Mouse (Mus musculus) embryonic facial prominence, embryonic 10.5 days (tissue): ENCODE results near the gene Rufy2. TPM values are rescaled to one million over a fixed set of nuclear protein-coding genes. Genes with fewer than 3 reads are reported as not detected.
"Not testable (repeated sequence)": the region's sequence is repeated elsewhere in the genome, so short reads cannot be mapped to it uniquely, and the experiment has no call there.

Experiments
- DNase-seq: peaks from one replicate; pipeline ENCODE4 v3.0.0-alpha.2; 2017; ENCODE audit warnings: low spot score
- H3K27ac ChIP-seq: fragments of 300-500 bp; sonication (generic); replicated peaks from 2 replicates; pipeline ENCODE4 v1.5.1; 2016; ENCODE audit warnings: mild to moderate bottlenecking
- H3K27me3 ChIP-seq: fragments of 300-500 bp; sonication (generic); replicated peaks from 2 replicates; pipeline ENCODE4 v1.6.1; 2016; ENCODE audit warnings: low read depth, mild to moderate bottlenecking; ENCODE audit not compliant: poor library complexity, severe bottlenecking
- H3K36me3 ChIP-seq: fragments of 300-500 bp; sonication (generic); replicated peaks from 2 replicates; pipeline ENCODE4 v1.6.1; 2016; ENCODE audit warnings: mild to moderate bottlenecking, moderate library complexity
- H3K4me1 ChIP-seq: fragments of 300-500 bp; sonication (generic); 2 replicates; pipeline ENCODE4 v1.6.1; 2016
- H3K4me3 ChIP-seq: fragments of 300-500 bp; sonication (generic); 2 replicates; pipeline ENCODE4 v1.5.1; 2016; ENCODE audit warnings: mild to moderate bottlenecking, moderate library complexity
- H3K9me3 ChIP-seq: fragments of 300-500 bp; sonication (generic); 2 replicates; pipeline ENCODE4 v1.6.1; 2016; ENCODE audit warnings: mild to moderate bottlenecking
- WGBS: fragments of 180-500 bp; shearing (Covaris S2); methylation state at CpG from one replicate; pipeline ENCODE4 v1.1.7; 2016; 5-methylcytosine and 5-hydroxymethylcytosine counted together
- polyA plus RNA-seq: library from polyadenylated mRNA; unstranded; fragments of >200 nt; fragmentation: Nextera tagmentation; extraction: Ambion mirVana; gene quantifications from 2 replicates; pipeline ENCODE4 v1.2.1, GENCODE M21; 2016

The Rufy2 gene
- polyA plus RNA-seq, 1 experiment from 2014 or later: 25.4 TPM

- DNase-seq: no peak
- WGBS: 75% methylated on average over 3 of the region's 3 CpGs
- no peaks in the 10 kb centered on the region for H3K9me3 ChIP-seq
- no peak overlapping the region for H3K4me3 ChIP-seq
- H3K27ac ChIP-seq: no peak overlapping the region
- H3K4me1 ChIP-seq: 0 out of 2 replicates have a peak, but pooled peaks cover 5% of the 10 kb centered on the region
- no peaks in the 10 kb centered on the region for H3K27me3 ChIP-seq
- H3K36me3 ChIP-seq: no peaks in the 10 kb centered on the region
Measured at GRCm38 (mm10) chr10:63032956-63033355, 52.9 kb downstream of the Rufy2 start.

- no peaks in the 10 kb centered on the region for H3K36me3 ChIP-seq
- DNase-seq: no peak
- H3K4me1 ChIP-seq: no peaks in the 10 kb centered on the region
- H3K9me3 ChIP-seq: no peaks in the 10 kb centered on the region
- no peak overlapping the region for H3K27ac ChIP-seq
- H3K27me3 ChIP-seq: no peaks in the 10 kb centered on the region
- H3K4me3 ChIP-seq: no peak overlapping the region
- 81% methylated on average over 14 of the region's 14 CpGs for WGBS
Measured at GRCm38 (mm10) chr10:63038571-63039320, 58.7 kb downstream of the Rufy2 start.

GRCm38 (mm10) chr10:63039867-63040628 is 60.0 kb downstream of the Rufy2 start:
- Histone ChIP-seq H3K4me3 (no peak overlapping the region), H3K4me1 (no peaks in the 10 kb centered on the region), H3K36me3 (no peaks in the 10 kb centered on the region), H3K27me3 (no peaks in the 10 kb centered on the region), H3K27ac (no peak overlapping the region), H3K9me3 (no peaks in the 10 kb centered on the region)
- 82% methylated on average over 5 of the region's 5 CpGs for WGBS
- no peak for DNase-seq

GRCm38 (mm10) chr10:63043154-63043553 is 63.1 kb downstream of the Rufy2 start:
- 68% methylated on average over 3 of the region's 3 CpGs for WGBS
- Histone ChIP-seq H3K36me3 (no peaks in the 10 kb centered on the region), H3K27ac (no peak overlapping the region), H3K27me3 (no peaks in the 10 kb centered on the region), H3K9me3 (no peaks in the 10 kb centered on the region), H3K4me1 (no peaks in the 10 kb centered on the region), H3K4me3 (no peak overlapping the region)
- no peak for DNase-seq

GRCm38 (mm10) chr10:63047751-63048150 is 67.7 kb downstream of the Rufy2 start:
- H3K9me3 ChIP-seq: no peaks in the 10 kb centered on the region
- H3K4me3 ChIP-seq: no peak overlapping the region
- no peaks in the 10 kb centered on the region for H3K27me3 ChIP-seq
- DNase-seq: no peak
- H3K4me1 ChIP-seq: peaks cover 2% of the 10 kb centered on the region; the same call in 1 of the 2 replicates
- 92% methylated on average over 8 of the region's 8 CpGs for WGBS
- H3K27ac ChIP-seq: no peak overlapping the region
- H3K36me3 ChIP-seq: no peaks in the 10 kb centered on the region

GRCm38 (mm10) chr10:63049106-63049505 is 69.1 kb downstream of the Rufy2 start:
- no peak for DNase-seq
- 88% methylated on average over 2 of the region's 2 CpGs for WGBS
- H3K9me3 ChIP-seq: no peaks in the 10 kb centered on the region

GRCm38 (mm10) chr10:63051267-63051666 is 71.2 kb downstream of the Rufy2 start:
- WGBS: 71% methylated on average over 7 of the region's 7 CpGs
- no peaks in the 10 kb centered on the region for H3K9me3 ChIP-seq
- peaks cover 8% of the 10 kb centered on the region for H3K4me1 ChIP-seq

More at GRCm38 (mm10) chr10:63049106-63049505, 69.1 kb downstream of the Rufy2 start:
- H3K4me1 ChIP-seq: peaks cover 8% of the 10 kb centered on the region
- no peaks in the 10 kb centered on the region for H3K36me3 ChIP-seq
- no peaks in the 10 kb centered on the region for H3K27me3 ChIP-seq
- no peak overlapping the region for H3K27ac ChIP-seq
- H3K4me3 ChIP-seq: no peak overlapping the region

GRCm38 (mm10) chr10:63052011-63052410 is 72.0 kb downstream of the Rufy2 start:
- H3K4me1 ChIP-seq: peaks cover 11% of the 10 kb centered on the region
- DNase-seq: no peak
- no peak overlapping the region for H3K27ac ChIP-seq
- H3K36me3 ChIP-seq: no peaks in the 10 kb centered on the region
- H3K4me3 ChIP-seq: no peak overlapping the region
- 78% methylated on average over 6 of the region's 6 CpGs for WGBS
- no peaks in the 10 kb centered on the region for H3K9me3 ChIP-seq
- no peaks in the 10 kb centered on the region for H3K27me3 ChIP-seq

More at GRCm38 (mm10) chr10:63051267-63051666, 71.2 kb downstream of the Rufy2 start:
- Histone ChIP-seq H3K27me3 (no peaks in the 10 kb centered on the region), H3K27ac (no peak overlapping the region), H3K4me3 (no peak overlapping the region), H3K36me3 (no peaks in the 10 kb centered on the region)
- DNase-seq: no peak

GRCm38 (mm10) chr10:63053007-63053406 is 73.0 kb downstream of the Rufy2 start:
- H3K36me3 ChIP-seq: no peaks in the 10 kb centered on the region
- 58% methylated on average over 6 of the region's 6 CpGs for WGBS
- no peaks in the 10 kb centered on the region for H3K9me3 ChIP-seq
- no peaks in the 10 kb centered on the region for H3K27me3 ChIP-seq
- no peak overlapping the region for H3K27ac ChIP-seq
- no peak overlapping the region for H3K4me3 ChIP-seq
- peaks cover 14% of the 10 kb centered on the region for H3K4me1 ChIP-seq
- DNase-seq: no peak

GRCm38 (mm10) chr10:63054071-63054470 is 74.0 kb downstream of the Rufy2 start:
- H3K9me3 ChIP-seq, DNase-seq, H3K36me3 ChIP-seq, H3K27me3 ChIP-seq, H3K27ac ChIP-seq, H3K4me3 ChIP-seq: not testable (repeated sequence)
- 92% methylated on average over 6 of the region's 6 CpGs for WGBS
- H3K4me1 ChIP-seq: peaks cover 14% of the 10 kb centered on the region

- no peaks in the 10 kb centered on the region for H3K9me3 ChIP-seq
- no peak for DNase-seq
- WGBS: 78% methylated on average over 2 of the region's 2 CpGs
- H3K4me3 ChIP-seq: no peak overlapping the region
- H3K36me3 ChIP-seq: no peaks in the 10 kb centered on the region
- no peak overlapping the region for H3K27ac ChIP-seq
- peaks cover 14% of the 10 kb centered on the region for H3K4me1 ChIP-seq
- no peaks in the 10 kb centered on the region for H3K27me3 ChIP-seq
Measured at GRCm38 (mm10) chr10:63054586-63054985, 74.6 kb downstream of the Rufy2 start.

GRCm38 (mm10) chr10:63056966-63057750 is 77.1 kb downstream of the Rufy2 start:
- H3K36me3 ChIP-seq: no peaks in the 10 kb centered on the region
- H3K27me3 ChIP-seq: no peaks in the 10 kb centered on the region
- no peak overlapping the region for H3K4me3 ChIP-seq
- peak; percentile 21 for DNase-seq
- peaks cover 14% of the 10 kb centered on the region for H3K4me1 ChIP-seq
- no peak overlapping the region for H3K27ac ChIP-seq
- H3K9me3 ChIP-seq: no peaks in the 10 kb centered on the region
- WGBS: 42% methylated on average over 24 of the region's 24 CpGs
